Mouse (Mus musculus): Measurements from ENCODE around the gene Masp1. TPM values are rescaled to one million over a fixed set of nuclear protein-coding genes. Genes with fewer than 3 reads are reported as not detected.

Masp1 gene
- total RNA-seq, 2 experiments from 2014 or later = 13.8 to 14.5 TPM

- intact Hi-C loops (cut with DNase I) = no loop called here
- DNase-seq (ENCODE audit: low spot score in 2 of 2) = no peak
Measured at GRCm38 (mm10) chr16:23417456-23418240, 103.0 kb downstream of the Masp1 start.

DNA sequence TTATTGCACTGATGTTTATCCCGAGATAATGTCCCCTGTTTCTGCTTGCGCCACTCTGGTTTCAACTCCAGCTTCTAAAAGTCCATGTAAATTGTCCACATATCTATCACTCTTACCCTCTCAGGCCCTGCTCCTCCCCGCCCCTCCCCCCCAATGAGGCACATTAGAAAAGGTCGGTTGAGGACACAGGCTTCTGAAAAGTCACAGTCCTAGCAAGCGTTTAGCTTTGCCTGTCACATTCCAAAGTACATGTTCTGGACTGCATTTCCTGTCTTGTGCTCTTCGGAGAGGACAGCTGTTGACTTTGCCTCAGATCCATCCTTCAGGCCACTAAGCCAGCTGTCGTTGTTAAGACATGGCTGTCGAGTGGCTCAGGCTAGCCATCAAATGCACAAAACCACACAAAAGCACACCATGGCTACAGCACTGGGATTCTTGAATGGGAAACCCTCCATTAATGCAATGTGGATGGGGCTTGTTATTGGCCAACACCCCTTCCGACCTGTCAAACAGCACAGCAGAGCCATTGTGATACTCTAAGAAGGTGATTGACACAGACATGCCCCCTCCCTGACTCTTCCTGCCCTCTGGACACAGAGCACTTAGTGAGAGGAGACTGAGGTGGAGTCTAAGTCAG lies 103.8 kb downstream of the Masp1 start:
- no peak for DNase-seq (ENCODE audit: low spot score in 2 of 2)
- intact Hi-C loops (cut with DNase I) = no loop called here

DNA sequence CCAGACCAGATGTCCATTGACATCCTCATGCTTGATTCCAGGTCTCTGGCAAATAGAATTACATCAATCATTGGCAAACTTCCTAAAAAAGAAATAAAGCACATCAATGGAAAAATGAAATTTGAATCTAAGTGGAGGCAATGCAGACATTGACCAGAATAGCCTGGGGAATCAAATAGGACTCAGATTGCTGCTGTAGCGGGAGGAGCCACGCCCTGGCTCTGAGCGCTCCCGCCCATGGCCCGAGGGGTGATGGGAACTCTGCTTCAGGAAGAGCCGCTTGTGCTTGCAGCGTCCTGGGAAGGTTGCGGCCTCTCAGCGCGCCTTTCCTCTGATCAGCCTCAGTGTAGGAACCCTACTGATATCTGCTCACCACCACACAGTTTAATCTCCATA lies 104.4 kb downstream of the Masp1 start:
- no peak for DNase-seq (ENCODE audit: low spot score in 2 of 2)
- intact Hi-C loops (cut with DNase I) = no loop called here

DNA sequence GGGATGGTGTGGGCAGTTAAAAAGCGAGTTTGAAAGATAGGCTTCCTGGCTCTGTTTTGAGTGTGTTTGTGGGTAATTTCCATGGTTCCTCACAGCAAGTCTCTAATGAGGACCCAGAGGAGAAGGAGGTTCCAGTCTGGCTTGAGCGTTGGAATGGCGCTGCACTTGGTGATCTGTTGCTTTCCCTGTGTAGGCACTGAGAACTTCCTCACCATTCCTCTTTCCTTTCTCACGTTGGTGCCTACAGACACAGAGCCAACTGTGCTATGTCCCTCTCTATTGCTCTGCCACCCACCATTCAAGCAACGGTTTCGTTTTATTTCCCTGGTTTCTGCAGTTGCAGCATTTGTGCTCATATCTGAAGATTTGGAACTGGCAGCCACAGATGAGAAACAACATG lies 107.7 kb downstream of the Masp1 start:
- intact Hi-C loops (cut with DNase I) = no loop called here
- DNase-seq (ENCODE audit: low spot score in 2 of 2) = peak in 1 of 2 experiments; percentile 13

DNA sequence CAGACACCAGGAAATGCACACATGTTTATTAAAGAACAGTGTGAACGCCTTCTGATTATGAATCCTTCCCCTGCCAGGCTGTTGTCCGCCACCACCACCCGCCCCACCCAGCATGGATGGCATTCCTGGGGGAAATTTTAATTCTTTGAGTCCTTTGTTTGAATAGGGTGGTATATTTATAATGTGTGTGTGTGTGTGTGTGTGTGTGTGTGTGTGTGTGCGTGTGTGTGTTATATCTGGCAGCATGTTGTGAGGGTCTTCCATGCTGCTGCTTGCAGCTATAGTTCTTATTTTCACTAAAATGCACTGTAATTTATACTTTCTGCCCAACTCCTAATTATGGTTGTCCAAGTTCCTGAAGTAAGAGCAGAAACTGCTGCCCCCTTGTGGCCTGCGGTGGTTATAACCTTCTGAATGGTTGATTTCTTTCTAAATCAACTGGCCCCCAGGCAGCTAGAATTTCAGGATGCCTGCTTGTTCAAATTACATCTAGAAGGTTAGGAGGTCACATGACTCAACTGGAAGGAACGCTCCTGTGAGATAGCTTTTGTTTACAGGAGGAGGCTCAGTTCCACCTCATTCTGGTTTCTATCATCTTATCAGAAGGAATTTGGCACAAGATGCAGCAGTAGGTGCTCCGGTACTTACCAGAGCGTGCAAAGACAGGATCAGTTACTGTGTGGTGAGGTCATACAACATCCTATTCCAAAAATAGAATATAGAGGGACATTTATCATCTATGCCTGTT lies 117.4 kb downstream of the Masp1 start:
- intact Hi-C loops (cut with DNase I) = loop anchor here (1.0 to 5.0 kb wide), 3 partner anchors 178 to 316 kb away; partner anchors contain the start of gene St6gal1

GRCm38 (mm10) chr16:23401959-23402358 lies 118.7 kb downstream of the Masp1 start:
- intact Hi-C loops (cut with DNase I) = loop anchor here (2.0 to 5.0 kb wide), 2 partner anchors 177 to 315 kb away; partner anchors contain the start of gene St6gal1
- DNase-seq (ENCODE audit: low spot score in 2 of 2) = no peak

More for the DNA sequence above, 117.4 kb downstream of the Masp1 start:
- DNase-seq (ENCODE audit: low spot score in 2 of 2) = peak; percentile 77 to 81

DNA sequence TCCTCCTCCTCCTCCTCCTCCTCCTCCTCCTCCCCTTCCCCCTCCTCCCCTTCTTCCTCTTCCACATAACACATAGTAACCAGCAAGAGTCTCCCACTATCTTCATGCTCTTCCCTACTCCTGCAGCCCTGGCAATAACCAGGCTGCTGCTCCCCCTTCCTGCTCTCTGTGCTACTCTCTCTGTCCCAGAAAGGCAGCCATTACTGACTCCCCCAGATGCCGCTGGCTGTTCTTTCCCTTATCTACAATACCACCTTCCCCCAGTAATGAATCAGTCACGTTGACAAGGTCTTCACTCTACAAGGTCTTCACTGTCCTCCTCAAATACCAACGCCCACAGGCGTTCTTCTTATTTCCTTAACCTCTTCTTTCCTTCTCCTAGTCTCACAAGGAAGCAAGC lies 119.2 kb downstream of the Masp1 start:
- intact Hi-C loops (cut with DNase I) = loop anchor here (5.0 kb wide), 1 partner anchor 314 kb away; no protein-coding TSS in a partner anchor
- no peak for DNase-seq (ENCODE audit: low spot score in 2 of 2)

Other genes starting within 250 kb of the Masp1 start
- gene Rtp1, start 91.7 kb downstream of the Masp1 start, total RNA-seq (2021) = under 1 TPM; 0.23 to 0.25 TPM
- gene Rtp4, start 524 bp downstream of the Masp1 start, total RNA-seq (2021) = 1 to 10 TPM; 1.5 TPM

All from left cerebral cortex, postnatal 25 days (tissue).